In genomic region chr11:107567431-107567830, GRCm38 (mm10) we compare ENCODE assay signal across 18 mouse cellular contexts.
"Had no signal": no experiment of that assay in that cellular context is flagged by ENCODE, and none has a peak within 500 bp of the region (broad histone marks: within the 10 kb centered on the region; RNA-seq: fewer than 3 reads in every experiment).

No protein-coding gene starts in this region.

- DNase-seq: lung, adult 18-20 months; lung, embryonic 14.5 days; lung, postnatal 10 days; lung, postnatal 4 days; midbrain, embryonic 14.5 days; retina, postnatal 1 day; right cerebral cortex, adult 18-20 months; right cerebral cortex, postnatal 25 days; right cerebral cortex, postnatal 4 days; spleen, adult 18-20 months; thymus, adult 18-20 months; thymus, postnatal 25 days; thymus, postnatal 4 days had no signal

- H3K4me1 ChIP-seq: midbrain, embryonic 10.5 days; midbrain, embryonic 12.5 days had no signal

- H3K9ac ChIP-seq: lung, embryonic 14.5 days; midbrain, embryonic 12.5 days; neural tube, embryonic 13.5 days; neural tube, embryonic 15.5 days had no signal

- H3K27me3 ChIP-seq: midbrain, embryonic 12.5 days; neural tube, embryonic 13.5 days; neural tube, embryonic 15.5 days had no signal

- H3K4me3 ChIP-seq: midbrain, embryonic 10.5 days; midbrain, embryonic 12.5 days; myocyte; neural tube, embryonic 13.5 days; neural tube, embryonic 15.5 days had no signal

- H3K27ac ChIP-seq: midbrain, embryonic 10.5 days; midbrain, embryonic 12.5 days; neural tube, embryonic 13.5 days; neural tube, embryonic 15.5 days had no signal
